ENCODE assay signal across 14 mouse cellular contexts in genomic region chr8:8991026-8991425, GRCm38 (mm10).
DNase-seq lines count a peak whose midpoint lies in the region; ATAC-seq and TF ChIP-seq lines count a peak whose summit lies in the region.
"Had no signal": no experiment of that assay in that cellular context is flagged by ENCODE, and none has a peak within 500 bp of the region (broad histone marks: within the 10 kb centered on the region; RNA-seq: fewer than 3 reads in every experiment).

No protein-coding gene starts in this region.

- intact Hi-C loops in gastrocnemius, adult 2 months (cut with DNase I), result loop anchor here (5.0 to 10.0 kb wide), 6 partner anchors 169 to 389 kb away; partner anchors contain the start of gene Efnb2
- intact Hi-C loops in gastrocnemius, postnatal 36 days (cut with DNase I), result loop anchor here (5.0 to 10.0 kb wide), 5 partner anchors 184 to 766 kb away; partner anchors contain the start of genes Arglu1 and Efnb2

- H3K9ac ChIP-seq in intestine, embryonic 16.5 days (ENCODE audit: low read depth, low read length), result no peak overlapping the region
- H3K9ac ChIP-seq: embryonic facial prominence, embryonic 15.5 days; forebrain, embryonic 15.5 days; hindbrain, embryonic 13.5 days; liver, embryonic 13.5 days had no signal

- H3K36me3 ChIP-seq in intestine, embryonic 16.5 days (ENCODE audit: control insufficient read depth, insufficient read depth, low read length), result no peaks in the 10 kb centered on the region
- H3K36me3 ChIP-seq: embryonic facial prominence, embryonic 15.5 days; forebrain, embryonic 15.5 days; hindbrain, embryonic 13.5 days; liver, embryonic 13.5 days had no signal

- peak; percentile 38 for DNase-seq in gastrocnemius, adult 2 months
- DNase-seq in gastrocnemius, postnatal 36 days, result no peak
- peak; percentile 11 for DNase-seq in ovary, postnatal 36 days (ENCODE audit: low spot score)
- no peak for DNase-seq in ovary, postnatal 14 days (ENCODE audit: low spot score)
- DNase-seq in heart, postnatal 4 days, result peak; percentile 28
- DNase-seq in cerebellum, adult 9-10 months, result no peak
- DNase-seq in ovary, adult 18-20 months (ENCODE audit: low spot score), result no peak
- DNase-seq: cerebellum, postnatal 36 days; liver, embryonic 13.5 days had no signal

- no peak for TF ChIP-seq CTCF in gastrocnemius, adult 2 months (IDR thresholded peaks at IDR 0.05)

- 62% methylated on average over 8 of the region's 8 CpGs for WGBS in intestine, embryonic 16.5 days

- H3K4me1 ChIP-seq in intestine, embryonic 16.5 days (ENCODE audit: control insufficient read depth, insufficient read depth, low read length), result peaks cover 16% of the 10 kb centered on the region
- H3K4me1 ChIP-seq: liver, embryonic 13.5 days had no signal

- no peaks in the 10 kb centered on the region for H3K27me3 ChIP-seq in intestine, embryonic 16.5 days (replicated peaks; ENCODE audit: control insufficient read depth, insufficient read depth, low read length)
- H3K27me3 ChIP-seq: embryonic facial prominence, embryonic 15.5 days; forebrain, embryonic 15.5 days had no signal

- ATAC-seq in intestine, embryonic 16.5 days, result no peak
- ATAC-seq: activated CD4-positive, CD25-positive, alpha-beta regulatory T cell, adult 4 months; forebrain, embryonic 15.5 days had no signal

- peak overlapping the region; percentile 83 for H3K27ac ChIP-seq in gastrocnemius, adult 2 months
- no peak overlapping the region for H3K27ac ChIP-seq in intestine, embryonic 16.5 days (ENCODE audit: low read length)
- H3K27ac ChIP-seq: embryonic facial prominence, embryonic 15.5 days; forebrain, embryonic 15.5 days; hindbrain, embryonic 13.5 days; liver, embryonic 13.5 days had no signal

- no peak overlapping the region for H3K4me3 ChIP-seq in gastrocnemius, adult 2 months
- H3K4me3 ChIP-seq in intestine, embryonic 16.5 days (ENCODE audit: low read length), result no peak overlapping the region
- H3K4me3 ChIP-seq: embryonic facial prominence, embryonic 15.5 days; forebrain, embryonic 15.5 days; hindbrain, embryonic 13.5 days; liver, embryonic 13.5 days had no signal

- no peaks in the 10 kb centered on the region for H3K9me3 ChIP-seq in intestine, embryonic 16.5 days (ENCODE audit: control insufficient read depth, low read length)
- H3K9me3 ChIP-seq: embryonic facial prominence, embryonic 15.5 days; forebrain, embryonic 15.5 days; hindbrain, embryonic 13.5 days; liver, embryonic 13.5 days had no signal

- H3K4me2 ChIP-seq in intestine, embryonic 16.5 days (ENCODE audit: low read depth, low read length), result no peak overlapping the region
- H3K4me2 ChIP-seq: embryonic facial prominence, embryonic 15.5 days; forebrain, embryonic 15.5 days; hindbrain, embryonic 13.5 days; liver, embryonic 13.5 days had no signal

Comparison
In these comparisons a context has a peak if more than half of its experiments do, and no peak if none do; other contexts are left out.
1. DNase-seq: peak in gastrocnemius, adult 2 months (single experiment), ovary, postnatal 36 days (single experiment) and heart, postnatal 4 days (single experiment); none in gastrocnemius, postnatal 36 days (0 of 2), ovary, postnatal 14 days (single experiment), cerebellum, adult 9-10 months (single experiment) and ovary, adult 18-20 months (single experiment).